Mouse (Mus musculus) lung, embryonic 16.5 days (tissue): Measurements from ENCODE around the gene Rbms3. TPM values are rescaled to one million over a fixed set of nuclear protein-coding genes. Genes with fewer than 3 reads are reported as not detected.

Experiments used
- ATAC-seq: fragments of 200-750 bp; cut with Nextera tagmentation; 2 replicates; pipeline ENCODE4 v1.8.0; 2017; ENCODE audit warnings: low read depth, mild to moderate bottlenecking, moderate library complexity
- H3K27ac ChIP-seq: fragments of 300-500 bp; sonication (generic); 2 replicates; pipeline ENCODE4 v1.5.1; 2014; ENCODE audit warnings: mild to moderate bottlenecking, control low read depth, low read length
- H3K27me3 ChIP-seq: fragments of 300-500 bp; sonication (generic); 2 replicates; pipeline ENCODE4 v1.6.1; 2014; ENCODE audit warnings: low read depth, low read length, mixed read lengths; ENCODE audit not compliant: control insufficient read depth, insufficient read depth
- H3K36me3 ChIP-seq: fragments of 300-500 bp; sonication (generic); 2 replicates; pipeline ENCODE4 v1.6.1; 2014; ENCODE audit warnings: low read length; ENCODE audit not compliant: control insufficient read depth, insufficient read depth
- H3K4me1 ChIP-seq: fragments of 300-500 bp; sonication (generic); replicated peaks from 2 replicates; pipeline ENCODE4 v1.6.1; 2014; ENCODE audit warnings: low read length, mixed read lengths; ENCODE audit not compliant: control insufficient read depth, insufficient read depth
- H3K4me2 ChIP-seq: fragments of 300-500 bp; sonication (generic); 2 replicates; pipeline ENCODE4 v1.6.1; 2014; ENCODE audit warnings: low read depth, low read length, control low read depth
- H3K4me3 ChIP-seq: fragments of 300-500 bp; sonication (generic); 2 replicates; pipeline ENCODE4 v1.5.1; 2014; ENCODE audit warnings: mild to moderate bottlenecking, low read length, control low read depth
- H3K9ac ChIP-seq: fragments of 300-500 bp; sonication (generic); 2 replicates; pipeline ENCODE4 v1.6.1; 2014; ENCODE audit warnings: low read length, control low read depth
- H3K9me3 ChIP-seq: fragments of 300-500 bp; sonication (generic); 2 replicates; pipeline ENCODE4 v1.6.1; 2016; ENCODE audit warnings: low read length; ENCODE audit not compliant: control insufficient read depth
- WGBS: fragments of 180-500 bp; shearing (Covaris S2); extraction: QIAGEN DNeasy Blood & Tissue Kit; methylation state at CpG from one replicate; pipeline ENCODE4 v1.1.7; 2014; 5-methylcytosine and 5-hydroxymethylcytosine counted together
- polyA plus RNA-seq: library from polyadenylated mRNA; unstranded; fragments of >200 nt; fragmentation: Nextera tagmentation; extraction: Ambion mirVana; gene quantifications from 2 replicates; pipeline ENCODE4 v1.2.1, GENCODE M21; 2015

Gene Rbms3
- polyA plus RNA-seq, 1 experiment from 2014 or later, result 104 TPM

DNA sequence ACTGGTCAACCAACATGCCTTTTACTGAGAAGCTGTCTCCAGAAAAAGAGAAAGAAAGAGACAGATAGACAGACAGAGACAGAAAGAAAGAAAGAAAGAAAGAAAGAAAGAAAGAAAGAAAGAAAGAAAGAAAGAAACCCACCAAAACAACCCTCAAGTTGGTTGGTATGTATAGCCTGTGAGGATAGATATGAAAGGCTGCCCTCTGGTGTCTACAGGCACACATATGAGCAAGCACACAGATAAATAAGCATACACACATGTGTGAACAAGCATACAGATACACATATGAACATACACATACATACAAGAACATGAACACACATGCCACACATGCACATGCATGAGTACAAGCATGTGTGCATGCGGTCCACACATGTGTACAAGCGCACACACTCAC is 199.0 kb downstream of the Rbms3 start:
- ATAC-seq, result no peak
- H3K36me3 ChIP-seq, result no peaks in the 10 kb centered on the region
- WGBS, result 97% methylated on average over 2 of the region's 2 CpGs

DNA sequence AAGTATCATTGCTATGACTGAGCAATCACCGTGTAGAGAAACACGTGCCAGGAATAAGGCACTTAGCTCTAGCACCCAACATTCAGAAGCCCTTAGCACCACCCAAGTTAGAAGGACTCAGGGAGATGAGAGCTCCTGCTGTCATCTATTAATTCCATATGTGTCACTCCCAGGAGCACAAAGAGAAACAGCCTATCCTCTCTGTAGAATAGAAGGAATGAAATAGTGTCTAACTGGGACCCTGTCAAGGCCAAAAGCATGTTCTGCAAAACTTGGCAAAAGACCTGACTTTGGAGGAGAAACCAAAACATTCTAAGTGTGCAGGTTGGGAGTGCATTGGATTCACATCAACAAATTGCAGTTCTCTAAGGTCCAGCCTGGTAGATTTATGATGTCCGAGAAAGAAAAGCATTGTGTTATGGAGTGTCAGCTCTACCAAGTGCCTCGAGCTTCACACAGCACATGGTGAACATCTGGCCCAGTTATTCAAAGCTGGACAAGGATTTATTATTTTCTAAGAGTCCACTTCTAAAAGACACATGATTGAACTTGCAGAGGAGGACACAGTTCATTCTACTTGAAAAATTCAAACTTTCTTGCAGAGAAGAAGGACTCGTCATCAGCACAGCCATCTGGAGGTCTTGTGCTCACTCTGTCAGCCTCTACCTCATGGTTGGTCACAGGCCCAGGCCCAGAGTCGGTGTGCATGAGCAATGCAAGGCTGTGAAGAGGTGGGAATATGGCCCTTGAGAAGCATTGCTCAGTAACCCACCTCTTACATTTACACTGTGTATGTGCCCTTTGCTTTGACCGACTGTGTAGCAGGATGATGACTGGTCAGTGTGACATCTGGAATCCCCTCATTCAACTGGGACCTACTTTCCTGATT is 200.3 kb downstream of the Rbms3 start:
- peak; percentile 78 for ATAC-seq
- no peaks in the 10 kb centered on the region for H3K27me3 ChIP-seq
- H3K27ac ChIP-seq, result no peak overlapping the region
- no peaks in the 10 kb centered on the region for H3K36me3 ChIP-seq
- no peaks in the 10 kb centered on the region for H3K4me1 ChIP-seq
- H3K9me3 ChIP-seq, result no peaks in the 10 kb centered on the region
- 63% methylated on average over 7 of the region's 7 CpGs for WGBS
- H3K9ac ChIP-seq, result no peak overlapping the region
- H3K4me2 ChIP-seq, result no peak overlapping the region
- H3K4me3 ChIP-seq, result no peak overlapping the region

More for the DNA sequence above, 199.0 kb downstream of the Rbms3 start:
- Histone ChIP-seq H3K4me1 (no peaks in the 10 kb centered on the region), H3K27me3 (no peaks in the 10 kb centered on the region), H3K4me3 (no peak overlapping the region), H3K27ac (no peak overlapping the region), H3K9me3 (no peaks in the 10 kb centered on the region), H3K4me2 (no peak overlapping the region), H3K9ac (no peak overlapping the region)

DNA sequence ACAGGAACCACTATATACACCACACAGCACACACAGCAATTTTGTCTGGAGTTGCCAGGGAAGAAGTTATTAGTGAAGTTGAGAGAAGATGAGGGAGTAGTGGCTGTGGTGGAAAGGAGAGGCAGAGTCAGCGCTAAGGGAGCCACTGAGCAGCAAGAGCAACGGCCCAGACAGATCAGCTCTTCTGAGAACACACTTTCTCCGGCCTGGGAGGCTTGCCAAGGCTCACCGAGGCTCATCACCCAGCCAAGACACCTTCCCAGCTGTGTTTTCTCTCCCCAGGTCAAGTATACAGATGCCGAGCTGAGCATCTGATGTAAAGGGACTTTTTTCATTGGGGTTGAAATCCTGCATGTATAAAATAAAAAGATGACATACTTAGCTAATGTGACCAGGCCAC is 206.5 kb downstream of the Rbms3 start:
- Histone ChIP-seq H3K27ac (no peak overlapping the region), H3K4me1 (peaks cover 3% of the 10 kb centered on the region; the same call in 1 of the 2 replicates), H3K4me2 (no peak overlapping the region), H3K9ac (no peak overlapping the region), H3K4me3 (no peak overlapping the region), H3K36me3 (no peaks in the 10 kb centered on the region), H3K27me3 (no peaks in the 10 kb centered on the region), H3K9me3 (no peaks in the 10 kb centered on the region)
- WGBS, result 50% methylated on average over 5 of the region's 5 CpGs
- no peak for ATAC-seq

DNA sequence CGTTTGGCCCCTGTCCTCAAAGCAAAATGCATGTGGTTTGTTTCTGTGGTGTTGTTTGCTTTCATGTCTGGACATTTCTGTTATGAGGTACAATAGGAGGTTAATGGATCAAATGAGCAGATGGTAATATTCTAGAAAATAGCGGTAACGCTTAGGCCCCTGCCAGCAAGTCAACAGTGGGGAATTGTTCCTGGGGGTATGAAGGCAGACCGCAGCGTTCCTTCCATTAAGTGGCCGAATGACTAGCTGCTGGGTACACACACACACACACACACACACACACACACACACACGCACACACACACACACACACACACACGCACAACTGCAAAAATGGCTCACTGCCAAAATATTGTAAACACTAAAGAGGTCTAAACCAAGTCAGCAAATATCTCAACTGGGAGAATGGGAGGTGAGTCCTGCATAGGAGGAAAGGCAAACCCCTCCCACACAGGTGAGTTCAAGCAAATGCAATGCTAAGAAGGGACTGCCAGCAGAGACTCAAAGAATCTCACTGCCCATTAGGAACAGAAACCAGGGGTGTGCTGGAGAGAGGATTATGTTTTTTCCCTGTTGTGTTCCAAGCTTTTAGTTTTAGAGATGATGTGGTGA is 209.7 kb downstream of the Rbms3 start:
- H3K4me1 ChIP-seq, result peaks cover 3% of the 10 kb centered on the region; the same call in 1 of the 2 replicates
- WGBS, result 42% methylated on average over 8 of the region's 8 CpGs
- no peak overlapping the region for H3K4me3 ChIP-seq
- H3K36me3 ChIP-seq, result no peaks in the 10 kb centered on the region
- H3K4me2 ChIP-seq, result no peak overlapping the region
- H3K27ac ChIP-seq, result no peak overlapping the region
- ATAC-seq, result peak; percentile 76
- no peak overlapping the region for H3K9ac ChIP-seq
- H3K9me3 ChIP-seq, result no peaks in the 10 kb centered on the region
- no peaks in the 10 kb centered on the region for H3K27me3 ChIP-seq

DNA sequence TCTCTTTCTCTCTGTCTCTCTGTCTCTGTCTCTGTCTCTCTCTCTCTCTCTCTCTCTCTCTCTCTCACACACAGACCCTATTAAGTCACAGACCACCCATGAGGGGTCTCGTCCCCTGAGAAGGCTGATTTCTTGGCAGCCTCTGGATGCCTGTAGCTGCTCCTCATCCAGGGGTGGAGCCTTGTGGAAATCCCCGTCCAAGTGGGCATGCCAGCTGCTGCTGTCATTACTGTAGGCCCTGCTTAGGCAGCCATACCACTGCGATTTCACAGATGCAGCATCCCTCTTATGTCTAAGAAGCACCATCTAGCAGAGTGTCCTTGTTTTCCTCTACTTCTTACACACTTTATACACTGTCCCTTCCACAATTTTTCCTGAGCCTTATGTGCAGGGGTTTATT is 216.5 kb downstream of the Rbms3 start:
- Histone ChIP-seq H3K27ac (no peak overlapping the region), H3K4me1 (0 out of 2 replicates have a peak, but pooled peaks cover 4% of the 10 kb centered on the region), H3K36me3 (no peaks in the 10 kb centered on the region), H3K9ac (no peak overlapping the region), H3K27me3 (no peaks in the 10 kb centered on the region), H3K4me3 (no peak overlapping the region), H3K4me2 (no peak overlapping the region), H3K9me3 (0 out of 2 replicates have a peak, but pooled peaks cover 2% of the 10 kb centered on the region)
- WGBS, result 31% methylated on average over 3 of the region's 3 CpGs
- peak; percentile 54; the same call in 1 of the 2 replicates for ATAC-seq

DNA sequence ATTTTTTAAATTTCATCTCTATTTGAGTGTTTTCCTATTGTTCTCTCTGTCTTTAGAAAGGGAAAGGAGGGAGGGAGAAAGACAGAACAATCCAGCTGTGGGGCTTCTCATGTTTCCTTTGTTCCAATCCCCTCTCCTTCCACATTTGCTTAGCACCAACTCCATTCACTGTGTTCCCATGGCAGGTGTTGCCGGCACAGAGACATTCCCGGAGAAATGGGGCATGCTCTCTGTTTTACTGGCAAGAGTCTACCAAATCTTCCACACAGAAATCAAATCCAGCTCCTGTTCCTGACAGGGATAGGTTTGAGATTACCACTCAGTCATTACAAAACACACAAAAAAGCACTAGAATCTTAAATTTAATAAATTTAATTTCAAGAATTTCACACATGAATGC is 217.1 kb downstream of the Rbms3 start:
- Histone ChIP-seq H3K9me3 (0 out of 2 replicates have a peak, but pooled peaks cover 2% of the 10 kb centered on the region), H3K4me1 (0 out of 2 replicates have a peak, but pooled peaks cover 4% of the 10 kb centered on the region), H3K27me3 (no peaks in the 10 kb centered on the region), H3K4me3 (no peak overlapping the region), H3K27ac (no peak overlapping the region), H3K36me3 (no peaks in the 10 kb centered on the region), H3K4me2 (no peak overlapping the region), H3K9ac (no peak overlapping the region)
- WGBS, result 44% methylated on average over 2 of the region's 2 CpGs
- no peak for ATAC-seq

DNA sequence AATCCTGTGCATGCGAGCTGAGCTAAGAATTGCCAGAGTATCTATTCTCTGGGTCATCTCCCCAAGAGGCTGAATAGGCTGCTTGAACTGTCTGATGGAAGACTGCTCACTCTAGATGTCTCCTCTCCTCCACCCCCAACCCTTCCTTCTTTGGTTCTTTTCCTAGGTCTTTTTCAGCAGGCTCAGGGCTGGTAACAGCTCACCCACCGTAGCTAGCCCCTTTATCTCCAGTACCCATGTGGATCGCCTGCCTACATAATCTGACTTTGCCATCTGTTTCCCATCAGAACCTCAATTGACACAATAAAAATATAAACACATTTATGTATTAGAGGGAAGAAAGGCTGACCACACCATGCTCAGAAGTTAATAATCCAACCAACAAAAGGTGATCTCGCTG is 225.1 kb downstream of the Rbms3 start:
- no peak for ATAC-seq
- Histone ChIP-seq H3K27ac (no peak overlapping the region), H3K9me3 (no peaks in the 10 kb centered on the region), H3K4me1 (no peaks in the 10 kb centered on the region; the same call in 1 of the 2 replicates), H3K36me3 (no peaks in the 10 kb centered on the region), H3K4me2 (no peak overlapping the region), H3K9ac (no peak overlapping the region), H3K27me3 (no peaks in the 10 kb centered on the region), H3K4me3 (no peak overlapping the region)
- 76% methylated on average over 4 of the region's 4 CpGs for WGBS

DNA sequence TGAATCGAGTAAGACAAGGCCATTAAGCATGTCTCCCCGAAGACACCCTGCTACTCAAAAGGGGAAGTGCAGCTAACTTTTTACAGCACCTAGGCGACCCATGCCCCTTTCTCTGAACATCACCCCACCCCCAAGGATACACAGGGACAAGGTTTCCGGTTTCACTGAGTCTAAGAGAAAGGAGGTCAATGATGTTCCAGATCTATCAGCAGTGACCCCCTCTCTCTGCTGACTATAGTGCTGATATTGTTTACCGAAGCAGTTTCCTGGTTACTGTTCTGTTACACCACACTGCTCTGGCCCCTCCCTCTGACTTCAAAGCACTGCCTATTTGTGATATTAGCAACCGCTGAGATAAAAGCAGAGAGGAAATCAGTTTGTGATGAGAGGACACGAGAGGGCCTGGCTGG is 229.4 kb downstream of the Rbms3 start:
- no peaks in the 10 kb centered on the region; the same call in 1 of the 2 replicates for H3K4me1 ChIP-seq
- H3K9ac ChIP-seq, result no peak overlapping the region
- H3K9me3 ChIP-seq, result no peaks in the 10 kb centered on the region
- H3K27ac ChIP-seq, result no peak overlapping the region
- H3K4me3 ChIP-seq, result no peak overlapping the region
- WGBS, result 12% methylated on average over 7 of the region's 7 CpGs
- no peaks in the 10 kb centered on the region for H3K36me3 ChIP-seq
- ATAC-seq, result peak; percentile 80
- H3K27me3 ChIP-seq, result no peaks in the 10 kb centered on the region
- H3K4me2 ChIP-seq, result no peak overlapping the region

DNA sequence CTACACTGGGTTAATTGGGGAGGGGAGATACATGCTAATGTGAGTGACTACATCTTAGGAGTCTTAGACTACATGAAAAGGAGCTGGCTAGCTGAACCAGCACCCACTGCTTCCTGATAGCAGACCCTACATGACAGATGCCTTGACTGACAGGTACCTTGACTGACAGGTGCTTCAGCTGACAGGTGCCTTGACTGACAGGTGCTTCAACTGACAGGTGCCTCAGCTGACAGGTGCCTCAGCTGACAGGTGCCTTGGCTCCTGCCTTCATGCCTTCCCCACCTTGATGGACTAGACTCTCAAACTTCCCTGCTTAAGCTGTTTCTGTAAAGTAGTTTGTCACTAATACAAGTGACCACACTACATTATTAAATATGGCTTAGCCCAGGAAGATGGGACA is 232.6 kb downstream of the Rbms3 start:
- H3K9ac ChIP-seq, result no peak overlapping the region
- no peaks in the 10 kb centered on the region for H3K36me3 ChIP-seq
- H3K27me3 ChIP-seq, result no peaks in the 10 kb centered on the region
- no peak overlapping the region for H3K27ac ChIP-seq
- no peak overlapping the region for H3K4me2 ChIP-seq
- no peak for ATAC-seq
- no peak overlapping the region for H3K4me3 ChIP-seq
- no peaks in the 10 kb centered on the region for H3K9me3 ChIP-seq
- no peaks in the 10 kb centered on the region; the same call in none of the 2 replicates for H3K4me1 ChIP-seq
